Mouse (Mus musculus): Measurements from ENCODE around the gene Slc24a1. TPM values are rescaled to one million over a fixed set of nuclear protein-coding genes. Genes with fewer than 3 reads are reported as not detected.

The Slc24a1 gene
- polyA plus RNA-seq, 1 experiment from 2014 or later, result 0.08 TPM

- no peaks in the 10 kb centered on the region for H3K27me3 ChIP-seq
- no peak overlapping the region for H3K27ac ChIP-seq
- peak overlapping the region; percentile 39 for H3K4me2 ChIP-seq
- peak; percentile 55 for DNase-seq
- no peak for ATAC-seq (ENCODE audit: low read depth)
- peaks cover 84% of the 10 kb centered on the region for H3K4me1 ChIP-seq (replicated peaks)
- H3K9me3 ChIP-seq (replicated peaks), result no peaks in the 10 kb centered on the region
- no peak overlapping the region for H3K4me3 ChIP-seq (replicated peaks)
- H3K36me3 ChIP-seq, result no peaks in the 10 kb centered on the region
- WGBS (ENCODE audit: insufficient replicate concordance), result 3% methylated on average over 6 of the region's 6 CpGs
- no peak overlapping the region for H3K9ac ChIP-seq
Observed at GRCm38 (mm10) chr9:64936508-64936907, 14.9 kb downstream of the Slc24a1 start.

DNA sequence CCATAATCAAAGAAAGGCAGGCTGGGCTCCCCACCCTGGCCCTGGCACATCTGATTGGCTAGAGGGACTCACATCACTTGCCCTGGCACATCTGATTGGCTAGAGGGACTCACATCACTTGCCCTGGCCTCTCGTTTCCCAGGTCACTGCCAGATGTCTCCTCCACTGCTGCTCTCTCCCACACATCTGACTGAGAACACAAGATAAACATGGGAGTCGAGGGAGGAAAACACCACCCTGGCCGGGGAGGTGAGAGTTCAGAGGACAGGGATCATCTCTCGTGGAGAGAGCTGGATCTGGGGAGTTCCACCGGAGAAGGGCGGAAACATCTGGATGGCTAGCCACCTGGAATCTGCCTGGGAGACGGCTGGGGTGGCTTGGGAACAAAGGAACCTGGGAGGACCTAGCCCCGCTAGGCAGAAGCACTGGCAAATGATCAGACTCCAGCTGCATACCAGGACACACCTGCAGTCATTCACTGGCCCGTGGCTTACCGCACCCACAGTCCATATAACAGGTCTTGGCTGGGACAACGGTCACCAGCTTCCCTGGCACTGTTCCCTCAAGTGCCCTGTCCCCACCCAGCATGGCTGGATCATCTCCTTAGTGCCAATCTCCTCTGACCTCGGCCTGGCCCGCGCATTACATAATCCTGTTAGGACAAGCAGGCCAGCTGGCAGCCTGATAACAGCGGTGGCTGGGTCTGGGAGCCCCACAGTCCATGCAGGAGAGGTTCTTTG lies 17.2 kb downstream of the Slc24a1 start:
- Histone ChIP-seq H3K4me2 (peak overlapping the region; percentile 48), H3K36me3 (no peaks in the 10 kb centered on the region), H3K9ac (peak overlapping the region; percentile 40), H3K27ac (peak overlapping the region; percentile 84), H3K4me3 (replicated peaks) (peak overlapping the region; percentile 18; the same call in 1 of the 2 replicates), H3K4me1 (replicated peaks) (peaks cover 77% of the 10 kb centered on the region), H3K9me3 (replicated peaks) (no peaks in the 10 kb centered on the region), H3K27me3 (no peaks in the 10 kb centered on the region)
- 41% methylated on average over 15 of the region's 15 CpGs for WGBS (ENCODE audit: insufficient replicate concordance)
- DNase-seq (peak; percentile 74), ATAC-seq (ENCODE audit: low read depth) (peak; percentile 83)

DNA sequence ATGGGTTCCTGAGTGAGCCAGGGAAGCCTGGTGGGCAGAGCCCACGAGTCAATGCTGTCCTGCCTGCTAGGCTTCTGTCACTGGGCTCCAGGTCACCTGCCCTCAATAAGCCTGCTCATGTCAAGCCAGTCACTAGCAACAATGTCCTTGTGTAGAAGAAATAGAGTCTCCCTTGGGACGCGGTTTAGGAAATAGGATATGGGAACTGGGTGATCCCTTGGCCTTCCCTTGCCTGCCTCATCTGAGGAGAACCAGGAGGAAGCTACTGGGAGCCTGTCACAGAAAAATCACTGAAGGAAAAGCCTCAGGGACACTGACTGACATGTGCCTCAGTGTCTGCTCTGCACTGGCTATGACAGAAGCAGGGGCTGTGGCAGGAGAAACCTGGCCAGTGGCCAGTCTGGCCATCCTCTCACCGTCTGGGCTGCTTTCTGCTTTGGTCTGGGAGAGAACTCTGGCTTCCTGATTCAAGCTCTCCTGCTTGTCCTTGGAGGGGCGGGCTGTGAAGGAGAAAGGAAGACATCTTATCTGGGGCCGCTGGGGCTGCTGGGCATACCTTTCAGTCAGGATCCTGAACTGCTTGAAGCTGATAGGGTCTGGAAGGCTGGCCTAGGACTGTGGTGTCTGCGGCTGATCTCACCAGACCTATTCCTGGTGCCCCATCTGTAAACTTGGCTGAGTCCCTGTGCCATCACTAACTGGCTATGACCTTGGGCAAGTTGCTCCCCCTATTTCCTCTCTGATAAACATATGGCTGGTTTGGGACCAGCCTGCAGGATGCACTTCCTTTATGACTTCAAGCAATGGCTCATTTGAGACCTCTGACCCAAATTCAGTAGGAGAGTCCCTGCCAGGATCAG lies 19.4 kb downstream of the Slc24a1 start:
- Histone ChIP-seq H3K4me3 (replicated peaks) (no peak overlapping the region), H3K9ac (0 out of 2 replicates have a peak overlapping the region, but pooled peaks have one; percentile 26), H3K36me3 (no peaks in the 10 kb centered on the region), H3K27ac (peak overlapping the region; percentile 50; the same call in 1 of the 2 replicates), H3K27me3 (no peaks in the 10 kb centered on the region), H3K9me3 (replicated peaks) (no peaks in the 10 kb centered on the region), H3K4me2 (peak overlapping the region; percentile 32), H3K4me1 (replicated peaks) (peaks cover 60% of the 10 kb centered on the region)
- DNase-seq (peak; percentile 59), ATAC-seq (ENCODE audit: low read depth) (peak; percentile 68)
- WGBS (ENCODE audit: insufficient replicate concordance), result 32% methylated on average over 7 of the region's 7 CpGs

- WGBS (ENCODE audit: insufficient replicate concordance), result 61% methylated on average over 4 of the region's 4 CpGs
- no peaks in the 10 kb centered on the region for H3K9me3 ChIP-seq (replicated peaks)
- H3K4me2 ChIP-seq, result no peak overlapping the region
- H3K27ac ChIP-seq, result no peak overlapping the region
- H3K36me3 ChIP-seq, result no peaks in the 10 kb centered on the region
- no peaks in the 10 kb centered on the region for H3K27me3 ChIP-seq
- peaks cover 56% of the 10 kb centered on the region for H3K4me1 ChIP-seq (replicated peaks)
- ATAC-seq (ENCODE audit: low read depth) (no peak), DNase-seq (no peak)
- H3K4me3 ChIP-seq (replicated peaks), result no peak overlapping the region
- H3K9ac ChIP-seq, result no peak overlapping the region
Observed at GRCm38 (mm10) chr9:64930256-64930655, 21.2 kb downstream of the Slc24a1 start.

- no peaks in the 10 kb centered on the region for H3K27me3 ChIP-seq
- DNase-seq (no peak), ATAC-seq (ENCODE audit: low read depth) (peak; percentile 32)
- H3K4me3 ChIP-seq (replicated peaks), result no peak overlapping the region
- no peak overlapping the region for H3K9ac ChIP-seq
- H3K4me1 ChIP-seq (replicated peaks), result peaks cover 17% of the 10 kb centered on the region
- WGBS (ENCODE audit: insufficient replicate concordance), result 70% methylated on average over 8 of the region's 8 CpGs
- peaks cover 22% of the 10 kb centered on the region for H3K36me3 ChIP-seq
- no peak overlapping the region for H3K4me2 ChIP-seq
- no peak overlapping the region for H3K27ac ChIP-seq
- no peaks in the 10 kb centered on the region for H3K9me3 ChIP-seq (replicated peaks)
Observed at GRCm38 (mm10) chr9:64926201-64926991, 25.0 kb downstream of the Slc24a1 start.

GRCm38 (mm10) chr9:64925771-64926170 lies 25.6 kb downstream of the Slc24a1 start:
- Histone ChIP-seq H3K9me3 (replicated peaks) (no peaks in the 10 kb centered on the region), H3K27me3 (no peaks in the 10 kb centered on the region), H3K4me3 (replicated peaks) (no peak overlapping the region), H3K36me3 (peaks cover 28% of the 10 kb centered on the region), H3K4me1 (replicated peaks) (peaks cover 12% of the 10 kb centered on the region), H3K27ac (no peak overlapping the region), H3K4me2 (no peak overlapping the region), H3K9ac (no peak overlapping the region)
- WGBS (ENCODE audit: insufficient replicate concordance), result 58% methylated on average over 5 of the region's 5 CpGs
- DNase-seq, result no peak
- ATAC-seq (ENCODE audit: low read depth), result no peak

DNA sequence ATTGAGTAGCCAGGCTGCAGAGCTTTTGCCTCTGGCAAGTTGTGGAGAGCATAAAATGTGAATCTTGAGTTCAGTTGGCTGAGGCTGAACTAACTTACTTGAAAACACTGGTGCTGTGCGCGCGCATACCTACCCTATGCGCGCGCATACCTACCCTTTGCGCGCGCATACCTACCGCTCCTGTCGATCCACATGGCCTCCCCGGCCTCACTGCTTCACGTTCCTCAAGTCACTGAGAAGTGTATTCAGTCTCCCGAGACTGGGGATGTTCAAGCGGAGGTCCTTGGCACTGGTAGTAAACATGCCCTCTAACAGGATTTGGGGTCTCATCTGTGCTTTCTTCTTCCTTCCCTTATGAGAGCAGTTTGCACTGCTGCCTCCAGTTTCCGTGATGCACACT lies 32.8 kb downstream of the Slc24a1 start:
- Histone ChIP-seq H3K4me3 (replicated peaks) (peak overlapping the region; percentile 49), H3K9me3 (replicated peaks) (no peaks in the 10 kb centered on the region), H3K9ac (peak overlapping the region; percentile 59), H3K27me3 (no peaks in the 10 kb centered on the region), H3K4me2 (peak overlapping the region; percentile 54), H3K27ac (peak overlapping the region; percentile 41), H3K36me3 (peaks cover 70% of the 10 kb centered on the region), H3K4me1 (replicated peaks) (peaks cover 24% of the 10 kb centered on the region)
- 47% methylated on average over 16 of the region's 16 CpGs for WGBS (ENCODE audit: insufficient replicate concordance)
- DNase-seq, result peak; percentile 58
- peak; percentile 69 for ATAC-seq (ENCODE audit: low read depth)

- no peaks in the 10 kb centered on the region for H3K9me3 ChIP-seq (replicated peaks)
- DNase-seq (no peak), ATAC-seq (ENCODE audit: low read depth) (no peak)
- no peak overlapping the region for H3K9ac ChIP-seq
- peaks cover 81% of the 10 kb centered on the region for H3K36me3 ChIP-seq
- H3K4me2 ChIP-seq, result no peak overlapping the region
- no peak overlapping the region for H3K27ac ChIP-seq
- no peaks in the 10 kb centered on the region for H3K27me3 ChIP-seq
- no peak overlapping the region for H3K4me3 ChIP-seq (replicated peaks)
- 66% methylated on average over 4 of the region's 4 CpGs for WGBS (ENCODE audit: insufficient replicate concordance)
- peaks cover 18% of the 10 kb centered on the region; the same call in 1 of the 2 replicates for H3K4me1 ChIP-seq (replicated peaks)
Observed at GRCm38 (mm10) chr9:64914629-64915028, 36.8 kb downstream of the Slc24a1 start.

DNA sequence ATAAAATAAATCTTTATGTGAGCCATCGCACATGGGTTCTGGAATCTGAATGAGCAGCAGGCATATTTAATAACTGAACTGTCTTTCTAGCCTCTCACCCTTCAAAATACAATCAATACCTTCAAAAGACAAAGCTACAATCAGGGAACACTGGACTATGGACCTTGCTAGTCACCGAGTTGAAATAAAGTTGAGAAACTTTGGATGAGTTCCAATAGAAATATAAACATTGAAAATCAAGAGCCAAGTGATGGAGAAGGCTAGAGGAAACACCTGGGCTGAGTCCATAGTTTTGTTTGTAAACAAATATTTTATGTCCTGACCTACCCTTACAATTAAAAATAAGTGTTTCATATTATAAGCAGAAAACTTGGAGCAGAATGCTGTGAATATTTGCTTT lies 37.4 kb downstream of the Slc24a1 start:
- ATAC-seq (ENCODE audit: low read depth) (no peak), DNase-seq (no peak)
- Histone ChIP-seq H3K4me1 (replicated peaks) (peaks cover 18% of the 10 kb centered on the region; the same call in 1 of the 2 replicates), H3K27ac (no peak overlapping the region), H3K4me3 (replicated peaks) (no peak overlapping the region), H3K9me3 (replicated peaks) (no peaks in the 10 kb centered on the region), H3K4me2 (no peak overlapping the region), H3K9ac (no peak overlapping the region), H3K27me3 (no peaks in the 10 kb centered on the region), H3K36me3 (peaks cover 84% of the 10 kb centered on the region)
- 92% methylated on average over 2 of the region's 2 CpGs for WGBS (ENCODE audit: insufficient replicate concordance)

DNA sequence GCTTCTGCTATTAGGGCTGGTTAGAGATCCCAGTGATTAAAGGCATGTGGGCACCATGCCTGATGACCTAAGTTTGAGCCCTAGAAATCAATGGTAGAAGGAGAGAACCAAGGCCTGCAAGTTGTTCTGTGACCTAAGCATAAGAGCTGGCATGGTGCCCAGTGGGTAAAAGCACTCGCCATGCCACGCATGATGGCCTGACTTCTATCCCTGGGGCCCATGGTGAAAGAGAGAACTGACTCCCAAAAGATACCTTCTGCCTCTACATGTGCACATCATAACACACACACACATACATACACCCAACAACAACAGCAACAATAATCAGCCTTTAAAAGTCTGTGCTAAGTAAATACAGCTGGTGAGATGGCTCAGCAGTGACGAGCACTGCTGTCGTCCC lies 38.0 kb downstream of the Slc24a1 start:
- Histone ChIP-seq H3K4me3 (replicated peaks) (no peak overlapping the region), H3K9me3 (replicated peaks) (no peaks in the 10 kb centered on the region), H3K27ac (no peak overlapping the region), H3K4me2 (no peak overlapping the region), H3K9ac (no peak overlapping the region), H3K36me3 (peaks cover 83% of the 10 kb centered on the region), H3K27me3 (no peaks in the 10 kb centered on the region), H3K4me1 (replicated peaks) (peaks cover 14% of the 10 kb centered on the region; the same call in 1 of the 2 replicates)
- ATAC-seq (ENCODE audit: low read depth) (0 out of 2 replicates have a peak, but pooled peaks have one; percentile 5), DNase-seq (no peak)
- WGBS (ENCODE audit: insufficient replicate concordance), result 94% methylated on average over 4 of the region's 4 CpGs

DNA sequence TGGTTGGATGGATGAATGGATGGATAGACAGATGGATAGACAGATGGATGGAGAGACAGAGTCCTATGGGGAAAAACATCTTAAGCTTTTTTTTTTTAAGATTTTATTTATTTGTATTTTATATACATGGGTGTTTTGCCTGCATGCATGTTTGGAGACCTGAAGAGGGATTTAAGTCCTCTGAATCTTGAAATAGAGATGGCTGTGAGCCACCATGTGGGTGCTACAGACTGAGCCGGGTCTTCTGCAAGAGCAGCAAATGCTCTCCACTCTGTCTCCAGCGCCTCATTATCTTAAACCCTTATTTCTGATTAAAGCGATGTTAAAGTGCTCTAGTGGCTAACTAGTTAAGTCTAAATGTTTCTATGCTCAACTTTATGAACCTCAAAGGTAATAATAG lies 44.0 kb downstream of the Slc24a1 start:
- H3K9me3 ChIP-seq (replicated peaks), result no peaks in the 10 kb centered on the region
- no peak overlapping the region for H3K4me2 ChIP-seq
- H3K4me1 ChIP-seq (replicated peaks), result no peaks in the 10 kb centered on the region
- no peak overlapping the region for H3K27ac ChIP-seq
- DNase-seq (no peak), ATAC-seq (ENCODE audit: low read depth) (no peak)
- H3K36me3 ChIP-seq, result peaks cover 86% of the 10 kb centered on the region
- 83% methylated on average over 3 of the region's 3 CpGs for WGBS (ENCODE audit: insufficient replicate concordance)
- H3K27me3 ChIP-seq, result no peaks in the 10 kb centered on the region
- no peak overlapping the region for H3K9ac ChIP-seq
- H3K4me3 ChIP-seq (replicated peaks), result no peak overlapping the region

Data from liver, embryonic 13.5 days (tissue).